Mouse (Mus musculus) midbrain, embryonic 13.5 days (tissue): ENCODE data around the gene Dcaf11. TPM values are rescaled to one million over a fixed set of nuclear protein-coding genes. Genes with fewer than 3 reads are reported as not detected.

Experiments used
- ATAC-seq: fragments of 200-750 bp; cut with Nextera tagmentation; 2 replicates; pipeline ENCODE4 v1.8.0; 2017; ENCODE audit warnings: mild to moderate bottlenecking, moderate TSS enrichment, moderate library complexity
- H3K27ac ChIP-seq: fragments of 300-500 bp; sonication (generic); 2 replicates; pipeline ENCODE4 v1.5.1; 2015; ENCODE audit warnings: inconsistent platforms, mild to moderate bottlenecking, moderate library complexity
- H3K27me3 ChIP-seq: fragments of 300-500 bp; sonication (generic); 2 replicates; pipeline ENCODE4 v1.6.1; 2015; ENCODE audit warnings: mild to moderate bottlenecking, inconsistent platforms
- H3K36me3 ChIP-seq: fragments of 300-500 bp; sonication (generic); 2 replicates; pipeline ENCODE4 v1.6.1; 2015; ENCODE audit warnings: mild to moderate bottlenecking, inconsistent platforms
- H3K4me1 ChIP-seq: fragments of 300-500 bp; sonication (generic); replicated peaks from 2 replicates; pipeline ENCODE4 v1.6.1; 2015; ENCODE audit warnings: inconsistent platforms
- H3K4me2 ChIP-seq: fragments of 300-500 bp; sonication (generic); replicated peaks from 2 replicates; pipeline ENCODE4 v1.6.1; 2015; ENCODE audit warnings: moderate library complexity, mild to moderate bottlenecking, inconsistent platforms
- H3K4me3 ChIP-seq: fragments of 300-500 bp; sonication (generic); replicated peaks from 2 replicates; pipeline ENCODE4 v1.5.1; 2015; ENCODE audit warnings: mild to moderate bottlenecking, inconsistent platforms
- H3K9ac ChIP-seq: fragments of 300-500 bp; sonication (generic); replicated peaks from 2 replicates; pipeline ENCODE4 v1.6.1; 2015; ENCODE audit warnings: mild to moderate bottlenecking, inconsistent platforms
- H3K9me3 ChIP-seq: fragments of 300-500 bp; sonication (generic); 2 replicates; pipeline ENCODE4 v1.6.1; 2016; ENCODE audit warnings: mild to moderate bottlenecking, inconsistent platforms
- WGBS: fragments of 180-500 bp; shearing (Covaris S2); methylation state at CpG from one replicate; pipeline ENCODE4 v1.1.7; 2015; 5-methylcytosine and 5-hydroxymethylcytosine counted together
- polyA plus RNA-seq: library from polyadenylated mRNA; unstranded; fragments of >200 nt; fragmentation: Nextera tagmentation; extraction: Ambion mirVana; gene quantifications from 2 replicates; pipeline ENCODE4 v1.2.1, GENCODE M21; 2015

Gene Dcaf11
- polyA plus RNA-seq, 1 experiment from 2014 or later, result 134 TPM

DNA sequence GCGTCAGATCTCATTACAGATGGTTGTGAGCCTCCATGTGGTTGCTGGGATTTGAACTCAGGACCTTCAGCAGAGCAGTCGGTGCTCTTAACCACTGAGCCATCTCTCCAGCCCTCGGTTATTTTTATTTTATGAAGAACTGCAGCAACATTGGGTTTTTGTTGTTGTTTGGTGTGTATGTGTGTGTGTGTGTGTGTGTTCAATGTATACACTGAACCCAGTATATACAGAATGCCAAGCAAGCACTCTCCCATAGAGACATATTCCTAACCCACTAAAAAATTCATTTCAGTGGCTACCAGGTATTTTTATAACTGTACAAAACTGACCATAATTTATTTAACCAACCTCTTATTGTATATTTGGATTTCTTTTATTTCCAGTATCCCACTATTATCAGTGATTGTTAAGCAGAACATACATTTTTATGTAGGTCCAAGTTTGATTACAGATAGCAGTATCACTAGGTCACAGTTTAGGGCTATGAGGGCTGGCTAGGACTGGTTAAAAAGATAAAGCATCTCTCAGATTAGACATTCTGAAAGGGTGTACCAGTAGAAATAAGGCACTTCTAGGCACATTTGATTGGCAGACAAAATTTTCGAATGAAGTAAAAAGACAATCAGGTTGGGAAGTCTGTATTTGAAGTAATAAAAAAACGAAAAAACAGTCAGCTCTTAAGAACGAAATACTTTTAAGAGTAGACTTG is 912 bp upstream of the Dcaf11 start:
- peaks cover 14% of the 10 kb centered on the region for H3K36me3 ChIP-seq
- H3K4me2 ChIP-seq, result peak overlapping the region; percentile 86
- H3K9ac ChIP-seq, result peak overlapping the region; percentile 51; the same call in 1 of the 2 replicates
- no peak for ATAC-seq
- no peak overlapping the region for H3K27ac ChIP-seq
- H3K4me1 ChIP-seq, result peaks cover 24% of the 10 kb centered on the region
- H3K27me3 ChIP-seq, result no peaks in the 10 kb centered on the region
- 57% methylated on average over 6 of the region's 6 CpGs for WGBS
- no peaks in the 10 kb centered on the region for H3K9me3 ChIP-seq
- peak overlapping the region; percentile 56 for H3K4me3 ChIP-seq

DNA sequence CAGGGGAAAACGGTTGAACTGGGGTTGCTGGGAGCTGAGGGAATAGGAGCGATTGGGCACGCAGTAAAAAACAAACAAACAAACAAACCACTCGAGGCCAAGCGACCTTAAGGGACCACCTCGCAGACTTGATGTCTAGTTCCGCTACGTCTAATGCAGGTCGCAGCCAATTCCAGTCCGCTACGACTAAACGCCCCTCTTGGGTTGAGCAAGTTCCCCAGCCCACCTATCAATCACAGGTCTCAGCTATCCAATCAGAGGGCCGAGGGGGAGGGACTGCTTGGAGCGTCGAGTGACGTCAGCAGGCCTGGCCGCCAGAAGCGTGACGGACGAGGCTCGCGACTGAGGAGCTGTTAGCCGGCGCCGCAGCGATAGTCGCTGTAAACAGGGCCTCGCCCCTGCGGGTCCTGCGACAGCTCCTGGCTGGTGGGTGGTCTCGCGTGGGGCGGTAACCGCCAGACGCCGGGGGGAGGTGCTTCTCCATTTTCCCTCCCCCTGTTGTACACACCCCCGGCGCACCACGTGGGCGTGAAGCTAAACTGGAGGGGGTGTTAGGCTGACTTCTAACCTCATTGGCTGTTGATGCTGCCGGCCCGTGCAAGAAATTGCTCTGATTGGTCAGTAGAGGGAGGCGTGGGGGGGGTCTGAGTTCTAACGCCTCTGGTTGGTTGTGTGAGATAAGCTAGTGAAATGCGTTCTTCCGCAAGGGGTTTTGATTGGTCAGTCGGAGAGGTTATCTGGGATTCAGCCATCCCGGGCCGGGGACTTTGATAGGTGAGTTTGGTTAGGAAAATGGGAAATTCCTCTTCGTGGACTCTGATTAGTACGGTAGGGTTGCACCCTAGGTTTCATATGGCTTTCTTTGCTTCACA is 632 bp downstream of the Dcaf11 start, which contains the start of gene A730061H03Rik:
Gene A730061H03Rik, minus strand, starts transcription at position 205 of the 872 bp plus-strand sequence.
- H3K4me3 ChIP-seq, result peak within 1 kb of the TSS; percentile 56
- peaks cover 24% of the 10 kb centered on the region for H3K4me1 ChIP-seq
- H3K4me2 ChIP-seq, result peak within 1 kb of the TSS; percentile 86
- H3K27me3 ChIP-seq, result no peaks in the 10 kb centered on the region
- peak within 1 kb of the TSS; percentile 97 for H3K27ac ChIP-seq
- ATAC-seq, result peak; percentile 98
- H3K36me3 ChIP-seq, result peaks cover 28% of the 10 kb centered on the region
- peak within 1 kb of the TSS; percentile 76 for H3K9ac ChIP-seq
- WGBS, result under 1% methylated on average over 51 of the region's 51 CpGs
- H3K9me3 ChIP-seq, result no peaks in the 10 kb centered on the region

DNA sequence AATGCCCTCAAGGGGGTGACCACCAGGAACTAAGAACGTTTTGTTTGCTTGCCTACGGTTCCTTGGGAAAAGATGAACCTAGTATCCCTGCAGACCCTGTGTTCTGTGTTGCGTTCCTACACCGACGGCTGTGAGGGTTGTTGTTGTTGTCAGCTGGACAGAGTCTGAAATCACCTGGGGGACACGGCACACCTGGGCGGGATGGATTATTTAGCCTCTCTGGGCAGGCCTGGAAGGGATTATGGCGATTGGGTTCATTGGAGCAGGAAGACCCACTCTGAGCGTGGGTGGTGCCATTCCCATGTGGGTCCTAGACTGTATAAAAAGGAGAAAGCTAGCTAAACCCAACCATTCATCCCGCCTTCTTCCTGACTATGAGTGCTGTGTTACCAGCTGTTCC is 2.1 kb downstream of the Dcaf11 start:
- Histone ChIP-seq H3K4me2 (peak overlapping the region; percentile 86), H3K4me1 (peaks cover 24% of the 10 kb centered on the region), H3K36me3 (peaks cover 42% of the 10 kb centered on the region), H3K27ac (no peak overlapping the region), H3K9me3 (no peaks in the 10 kb centered on the region), H3K9ac (no peak overlapping the region), H3K27me3 (no peaks in the 10 kb centered on the region), H3K4me3 (0 out of 2 replicates have a peak overlapping the region, but pooled peaks have one; percentile 56)
- no peak for ATAC-seq
- WGBS, result 91% methylated on average over 10 of the region's 10 CpGs

DNA sequence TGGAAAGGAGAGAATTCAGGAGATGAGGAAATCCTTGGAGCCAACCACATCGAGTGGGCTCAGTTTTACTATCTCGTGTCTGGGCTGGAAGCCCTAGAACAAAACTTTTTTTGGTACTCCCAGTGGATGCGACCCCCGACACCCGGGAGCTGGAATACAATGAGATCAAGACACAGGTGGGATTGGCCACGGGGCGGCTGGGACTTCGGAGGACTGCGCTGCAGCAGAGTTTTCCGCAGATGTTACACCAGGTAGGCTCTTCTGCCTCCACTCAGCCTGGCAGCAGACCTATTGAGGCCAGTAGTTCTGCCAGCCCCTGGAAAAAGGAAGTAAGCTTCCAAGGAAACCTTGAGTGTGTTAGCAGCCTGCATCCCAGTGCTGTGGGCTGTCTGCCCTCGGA is 3.4 kb downstream of the Dcaf11 start:
- Histone ChIP-seq H3K27me3 (no peaks in the 10 kb centered on the region), H3K27ac (no peak overlapping the region)
- ATAC-seq, result no peak

DNA sequence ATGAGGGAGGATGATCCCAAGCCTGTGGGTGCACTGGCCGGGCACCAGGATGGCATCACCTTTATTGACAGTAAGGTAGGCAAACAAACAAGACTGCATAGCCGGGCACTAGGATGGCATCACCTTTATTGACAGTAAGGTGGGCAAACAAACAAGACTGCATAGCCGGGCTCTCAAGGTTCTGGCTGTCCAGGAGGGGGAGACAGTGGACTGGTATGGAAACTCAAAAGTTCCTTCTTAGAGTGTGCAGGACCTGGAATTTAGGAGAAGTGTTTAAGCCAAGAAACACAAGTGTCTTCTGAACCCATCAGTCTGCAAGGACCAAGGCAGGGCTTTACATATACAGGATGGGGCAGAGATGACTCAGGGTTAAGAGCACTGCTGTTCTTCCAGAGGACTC is 5.9 kb downstream of the Dcaf11 start:
- WGBS, result 86% methylated on average over 3 of the region's 3 CpGs
- Histone ChIP-seq H3K9ac (no peak overlapping the region), H3K27me3 (no peaks in the 10 kb centered on the region), H3K4me2 (no peak overlapping the region), H3K9me3 (no peaks in the 10 kb centered on the region), H3K36me3 (peaks cover 81% of the 10 kb centered on the region), H3K4me1 (peaks cover 17% of the 10 kb centered on the region), H3K4me3 (no peak overlapping the region), H3K27ac (no peak overlapping the region)
- no peak for ATAC-seq

More for the DNA sequence above, 3.4 kb downstream of the Dcaf11 start:
- H3K9ac ChIP-seq, result no peak overlapping the region
- H3K4me2 ChIP-seq, result no peak overlapping the region
- H3K9me3 ChIP-seq, result no peaks in the 10 kb centered on the region
- peaks cover 56% of the 10 kb centered on the region for H3K36me3 ChIP-seq
- 90% methylated on average over 11 of the region's 11 CpGs for WGBS
- no peak overlapping the region for H3K4me3 ChIP-seq
- H3K4me1 ChIP-seq, result peaks cover 24% of the 10 kb centered on the region

DNA sequence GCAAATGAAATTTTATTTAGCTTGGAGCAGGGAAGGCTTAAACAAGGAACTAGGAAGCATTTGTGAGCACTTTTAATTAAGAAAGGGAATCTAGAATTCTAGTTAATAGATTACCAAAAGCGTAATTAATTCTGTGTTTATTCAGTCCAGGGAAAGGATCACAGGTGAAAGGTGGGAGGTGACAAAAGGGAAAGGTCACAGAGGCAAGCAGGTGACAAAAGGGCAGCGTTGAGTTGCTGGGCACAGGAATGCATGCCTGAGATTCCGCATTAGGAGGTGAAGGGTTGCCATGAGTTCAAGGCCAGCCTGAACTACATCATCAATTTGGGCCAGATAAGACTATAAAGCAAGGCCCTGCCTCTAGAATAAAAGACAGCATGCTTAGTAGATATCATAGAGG is 7.7 kb downstream of the Dcaf11 start:
- Histone ChIP-seq H3K4me3 (no peak overlapping the region), H3K9me3 (no peaks in the 10 kb centered on the region), H3K4me2 (no peak overlapping the region), H3K27me3 (no peaks in the 10 kb centered on the region), H3K9ac (0 out of 2 replicates have a peak overlapping the region, but pooled peaks have one; percentile 14), H3K27ac (no peak overlapping the region), H3K36me3 (peaks cover 84% of the 10 kb centered on the region), H3K4me1 (0 out of 2 replicates have a peak, but pooled peaks cover 2% of the 10 kb centered on the region)
- ATAC-seq, result no peak
- WGBS, result 89% methylated on average over 3 of the region's 3 CpGs

DNA sequence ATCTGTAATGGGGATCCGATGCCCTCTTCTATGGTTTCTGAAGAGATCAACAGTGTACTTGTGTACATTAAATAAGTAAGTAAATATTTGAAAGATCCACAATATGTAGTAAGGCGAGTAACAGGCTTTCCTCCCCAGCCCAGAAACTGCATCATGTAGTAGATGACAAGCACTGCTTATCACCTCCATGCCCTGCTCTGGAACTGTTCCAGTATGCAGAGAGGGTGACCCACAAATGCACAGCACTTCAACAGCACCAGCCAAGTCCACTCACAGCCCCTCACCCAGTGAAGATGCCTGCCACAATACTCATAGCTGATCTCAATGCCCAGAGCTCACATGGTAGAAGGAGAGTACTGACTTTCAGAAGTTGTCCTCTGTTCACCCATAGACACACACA is 10.8 kb downstream of the Dcaf11 start:
- Histone ChIP-seq H3K9me3 (no peaks in the 10 kb centered on the region), H3K9ac (no peak overlapping the region), H3K27me3 (no peaks in the 10 kb centered on the region), H3K36me3 (peaks cover 55% of the 10 kb centered on the region), H3K4me1 (no peaks in the 10 kb centered on the region), H3K4me2 (no peak overlapping the region), H3K27ac (no peak overlapping the region), H3K4me3 (no peak overlapping the region)
- WGBS, result 88% methylated on average over 2 of the region's 2 CpGs
- no peak for ATAC-seq

DNA sequence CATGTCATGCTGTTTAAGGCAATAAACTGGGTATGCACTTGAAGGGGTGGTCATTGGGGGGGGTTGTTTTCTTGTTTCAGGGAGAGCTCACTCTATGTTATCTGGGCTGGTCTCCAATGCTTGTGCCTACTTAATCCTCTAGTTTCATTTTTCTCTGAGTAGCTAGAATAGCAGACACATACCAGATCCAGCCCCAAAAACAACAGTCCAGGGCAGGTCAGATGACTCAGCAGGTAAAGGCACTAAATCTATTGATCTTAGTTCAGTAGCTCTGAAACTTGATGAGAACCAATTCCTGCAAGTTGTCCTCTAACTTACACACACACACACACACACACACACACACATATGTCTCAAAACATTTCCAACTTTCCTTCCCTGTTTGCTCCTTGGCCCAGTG is 12.0 kb downstream of the Dcaf11 start:
- H3K4me2 ChIP-seq, result no peak overlapping the region
- H3K27ac ChIP-seq, result no peak overlapping the region
- H3K9ac ChIP-seq, result no peak overlapping the region
- no peaks in the 10 kb centered on the region for H3K27me3 ChIP-seq
- peaks cover 43% of the 10 kb centered on the region for H3K36me3 ChIP-seq
- no peaks in the 10 kb centered on the region for H3K4me1 ChIP-seq
- no peak overlapping the region for H3K4me3 ChIP-seq
- H3K9me3 ChIP-seq, result no peaks in the 10 kb centered on the region
- no peak for ATAC-seq

DNA sequence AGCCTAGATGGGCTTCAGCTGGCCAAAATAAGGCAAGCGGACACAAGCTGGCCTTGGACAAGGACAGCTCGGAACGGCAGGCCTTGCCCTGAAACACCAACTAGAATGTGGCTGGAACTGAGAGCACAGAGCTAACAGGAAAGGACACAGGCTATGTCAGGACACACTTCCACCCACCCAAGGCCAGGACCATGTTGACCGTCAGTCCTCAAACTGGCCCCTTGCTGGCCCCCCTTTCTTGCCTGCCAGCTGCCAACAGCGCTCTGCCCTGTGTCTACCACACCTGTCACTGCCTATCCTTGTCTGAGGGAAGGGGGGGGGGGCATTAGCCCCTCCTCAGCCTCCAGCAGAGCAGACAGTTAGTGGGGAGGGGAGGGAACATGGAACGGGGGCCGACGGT is 15.5 kb downstream of the Dcaf11 start, which contains the start of gene Fitm1:
Gene Fitm1, plus strand, starts transcription at position 316 of the 400 bp plus-strand sequence.
- ATAC-seq, result no peak
- Histone ChIP-seq H3K27ac (no peak within 1 kb of the TSS), H3K36me3 (peaks cover 14% of the 10 kb centered on the region), H3K27me3 (no peaks in the 10 kb centered on the region), H3K4me1 (peaks cover 20% of the 10 kb centered on the region), H3K4me3 (no peak within 1 kb of the TSS), H3K9ac (no peak within 1 kb of the TSS), H3K4me2 (no peak within 1 kb of the TSS), H3K9me3 (no peaks in the 10 kb centered on the region)
- WGBS, result 79% methylated on average over 8 of the region's 8 CpGs

DNA sequence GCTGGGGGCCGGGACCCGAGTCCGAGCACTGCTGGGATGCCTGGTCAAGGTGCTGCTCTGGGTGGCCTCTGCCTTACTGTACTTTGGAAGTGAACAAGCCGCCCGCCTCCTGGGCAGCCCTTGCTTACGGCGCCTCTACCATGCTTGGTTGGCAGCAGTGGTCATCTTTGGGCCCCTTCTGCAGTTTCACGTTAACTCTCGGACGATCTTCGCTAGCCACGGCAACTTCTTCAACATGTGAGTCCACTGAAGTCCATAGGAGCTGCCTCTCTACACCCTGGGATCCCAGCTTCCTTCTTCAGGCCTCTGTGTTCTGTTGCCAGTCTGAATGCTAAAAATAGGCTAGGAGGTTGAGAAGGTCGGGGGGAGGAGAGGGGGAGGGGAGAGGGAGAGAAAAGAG is 15.9 kb downstream of the Dcaf11 start:
- no peak overlapping the region for H3K4me2 ChIP-seq
- no peaks in the 10 kb centered on the region for H3K9me3 ChIP-seq
- H3K9ac ChIP-seq, result no peak overlapping the region
- H3K4me1 ChIP-seq, result peaks cover 20% of the 10 kb centered on the region
- no peaks in the 10 kb centered on the region for H3K27me3 ChIP-seq
- WGBS, result 77% methylated on average over 13 of the region's 13 CpGs
- H3K27ac ChIP-seq, result no peak overlapping the region
- H3K4me3 ChIP-seq, result no peak overlapping the region
- H3K36me3 ChIP-seq, result peaks cover 14% of the 10 kb centered on the region
- no peak for ATAC-seq

DNA sequence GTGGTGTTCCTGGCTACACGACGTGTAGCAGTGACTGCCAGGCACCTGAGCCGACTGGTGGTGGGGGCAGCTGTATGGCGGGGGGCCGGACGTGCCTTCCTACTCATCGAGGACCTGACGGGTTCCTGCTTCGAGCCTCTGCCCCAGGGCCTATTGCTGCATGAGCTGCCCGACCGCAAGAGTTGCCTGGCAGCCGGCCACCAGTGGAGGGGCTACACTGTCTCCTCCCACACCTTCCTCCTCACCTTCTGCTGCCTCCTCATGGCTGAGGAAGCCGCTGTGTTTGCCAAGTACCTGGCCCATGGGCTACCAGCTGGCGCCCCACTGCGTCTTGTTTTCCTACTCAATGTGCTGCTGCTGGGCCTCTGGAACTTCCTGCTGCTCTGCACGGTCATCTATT is 16.6 kb downstream of the Dcaf11 start:
- 85% methylated on average over 16 of the region's 16 CpGs for WGBS
- H3K4me1 ChIP-seq, result peaks cover 20% of the 10 kb centered on the region
- H3K27ac ChIP-seq, result no peak overlapping the region

More for the DNA sequence above, 16.6 kb downstream of the Dcaf11 start:
- H3K4me2 ChIP-seq, result no peak overlapping the region
- H3K4me3 ChIP-seq, result no peak overlapping the region
- no peak overlapping the region for H3K9ac ChIP-seq
- H3K36me3 ChIP-seq, result peaks cover 17% of the 10 kb centered on the region
- ATAC-seq, result no peak
- H3K9me3 ChIP-seq, result no peaks in the 10 kb centered on the region
- H3K27me3 ChIP-seq, result no peaks in the 10 kb centered on the region
